Mouse (Mus musculus): ENCODE data around the gene Adra2b.

GRCm38 (mm10) chr2:127316431-127316830 is 46.6 kb upstream of the Adra2b start:
- no peak for TF ChIP-seq CTCF (IDR thresholded peaks at IDR 0.05; ENCODE audit: borderline replicate concordance, control insufficient read depth, extremely low read depth, insufficient read depth, low read length, poor library complexity)
- TF ChIP-seq POLR2A (IDR thresholded peaks at IDR 0.05; ENCODE audit: control insufficient read depth, extremely low read depth, insufficient read depth, low read length, poor library complexity): no peak

All from thymus, adult 2 months (tissue).